Mouse (Mus musculus) c-Kit-positive CD71-negative TER-119-negative erythroid progenitor cells, embryonic 14.5 days (primary cell): ENCODE measurements at regions not wholly inside any gene's neighbourhood (a gene's known extent, or its start where the extent isn't known, plus 50 kb on each side); places are given as distances from the start of the nearest gene placed in this dataset.

Experiments used
- DNase-seq: peaks from one replicate; pipeline ENCODE4 v3.0.0-alpha.2; 2013; ENCODE audit warnings: low read depth

DNA sequence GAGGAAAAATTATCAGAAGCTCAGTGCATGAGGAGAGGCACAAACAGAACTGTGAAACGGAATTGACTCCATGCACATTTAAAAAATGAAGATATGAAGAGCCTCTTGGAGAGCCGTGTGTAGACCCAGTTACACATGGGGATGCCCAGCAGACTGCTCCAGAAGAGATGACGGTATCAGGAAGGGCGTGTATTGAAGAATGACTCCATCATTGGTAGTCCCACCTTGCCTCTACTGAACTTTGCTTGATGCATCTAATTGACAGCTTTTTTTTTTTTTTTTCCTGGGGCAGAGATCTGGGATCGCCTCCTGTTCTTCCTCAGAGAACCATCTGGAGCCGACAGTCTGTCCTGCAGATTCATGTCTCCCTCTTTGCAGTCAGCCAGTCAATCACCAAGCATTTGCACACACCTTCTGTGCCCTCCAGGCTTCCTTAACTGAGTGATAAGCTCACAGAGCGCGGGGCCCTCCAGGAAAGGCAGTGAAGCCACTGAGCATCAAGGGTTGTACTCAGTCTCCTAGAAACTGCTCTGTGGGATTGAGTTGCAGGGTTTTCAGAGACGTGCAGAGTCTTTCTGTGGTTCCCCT, 57.6 kb upstream of the D1Pas1 start:
- DNase-seq = no peak

DNA sequence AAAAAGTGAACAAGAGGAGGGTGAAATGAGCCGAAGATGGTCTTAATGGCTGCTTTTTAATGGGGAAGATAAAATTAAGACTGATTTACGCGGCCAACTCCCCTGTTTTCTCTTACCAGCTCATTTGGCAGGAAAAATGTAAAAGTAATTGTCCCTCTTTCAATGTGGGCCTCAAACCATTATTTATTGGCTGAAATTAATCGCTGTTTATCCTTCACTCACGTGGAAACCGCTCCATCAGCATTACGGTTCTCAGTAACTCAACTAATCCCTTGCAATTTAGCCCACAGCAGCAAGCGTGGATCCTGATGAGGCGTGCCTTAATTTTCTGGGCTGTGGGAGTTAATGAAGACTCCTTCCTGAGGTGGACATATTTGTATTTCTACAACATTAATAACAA, 58.1 kb upstream of the D1Pas1 start:
- DNase-seq = no peak

DNA sequence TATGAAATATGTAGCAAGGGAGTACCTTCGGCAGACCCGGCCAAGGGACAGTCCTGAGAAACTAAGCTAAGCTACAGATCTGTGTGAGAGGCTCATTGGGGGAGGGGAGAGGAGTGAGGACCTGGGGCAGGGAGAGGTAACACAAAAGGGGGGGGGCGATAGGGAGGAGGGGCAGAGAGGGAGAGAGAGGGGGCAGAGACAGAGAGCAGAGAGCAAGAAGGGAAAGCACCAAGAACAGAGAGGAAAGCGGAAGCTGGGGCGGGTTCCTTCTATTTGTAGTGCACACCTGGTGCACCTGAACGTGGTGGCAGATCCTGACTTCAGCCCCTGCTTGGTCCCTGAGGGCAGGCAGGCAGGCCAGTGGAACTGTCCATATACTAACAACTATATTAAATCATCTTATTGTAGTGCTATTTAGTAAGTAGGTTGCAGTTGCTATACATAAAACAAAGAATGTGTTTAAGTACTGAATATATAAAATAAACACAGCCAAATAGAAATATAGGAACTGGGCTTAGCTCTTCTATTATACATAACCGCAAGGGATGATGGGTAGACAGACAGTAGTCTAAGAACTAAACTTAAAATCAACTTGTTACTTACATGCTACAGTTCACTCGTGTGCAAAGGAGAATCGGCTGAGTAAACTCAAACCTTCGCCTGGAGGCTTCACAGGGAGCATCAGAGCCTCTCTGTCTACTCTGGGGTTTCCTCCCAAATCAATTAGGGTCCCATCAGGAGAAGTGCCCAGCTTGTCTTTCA, 59.6 kb upstream of the D1Pas1 start:
- no peak for DNase-seq

DNA sequence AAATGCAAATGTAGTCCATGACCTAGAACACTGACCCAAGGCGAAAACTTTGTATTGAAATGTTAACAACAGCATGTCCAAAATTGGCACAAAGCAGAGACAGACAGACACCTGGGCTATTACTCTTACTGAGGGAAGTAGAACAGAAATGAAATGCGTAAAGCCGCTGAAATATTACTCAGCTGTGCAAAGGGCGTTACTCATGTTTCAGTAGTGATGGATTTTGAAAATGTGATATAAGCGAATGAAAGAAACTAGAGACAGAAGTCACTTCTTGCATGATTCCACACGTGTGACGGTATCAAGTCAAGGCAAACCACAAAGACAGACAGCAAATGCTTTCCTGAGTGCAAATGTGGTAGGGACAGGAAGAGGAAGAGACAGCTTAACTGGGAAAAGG, 61.3 kb upstream of the D1Pas1 start:
- no peak for DNase-seq

DNA sequence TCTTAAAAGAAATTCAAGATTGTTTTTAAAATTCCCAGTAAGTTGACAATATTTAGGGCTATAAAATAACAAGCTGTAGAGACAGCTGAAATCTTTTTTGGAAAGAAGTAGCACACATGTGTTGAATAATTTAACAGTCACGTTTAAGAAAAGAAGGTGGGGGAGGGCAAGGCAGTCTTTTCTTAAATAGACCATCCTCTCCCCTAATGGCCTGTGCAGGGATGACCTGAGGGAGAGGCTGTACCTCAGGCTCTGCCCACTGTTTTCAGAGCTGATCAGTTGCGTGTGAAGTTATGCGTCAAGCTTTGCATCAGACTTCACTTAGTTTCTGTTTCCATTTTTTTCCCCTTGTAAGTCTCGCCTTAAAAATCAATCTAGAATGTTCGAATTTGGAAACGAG, 65.7 kb upstream of the D1Pas1 start:
- no peak for DNase-seq

DNA sequence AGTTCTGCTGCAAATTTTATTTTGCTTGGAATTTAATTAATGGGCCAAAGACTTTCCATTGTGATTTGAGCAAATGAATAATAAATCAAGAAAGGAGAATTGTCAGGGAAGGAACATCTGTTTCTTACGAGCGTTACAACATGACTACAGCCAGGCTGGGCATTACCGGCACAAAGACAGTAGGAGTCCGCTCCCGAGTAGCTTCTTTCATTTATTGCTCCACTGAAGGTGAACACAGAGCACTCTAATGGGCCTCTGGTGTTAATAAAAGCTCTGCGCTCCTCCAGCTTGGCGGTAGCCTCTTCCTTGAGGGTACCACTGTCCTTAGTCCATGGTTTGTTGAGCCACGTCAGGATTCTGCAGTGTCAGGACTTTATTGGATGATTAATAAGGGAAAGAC, 69.0 kb upstream of the D1Pas1 start:
- DNase-seq = no peak

DNA sequence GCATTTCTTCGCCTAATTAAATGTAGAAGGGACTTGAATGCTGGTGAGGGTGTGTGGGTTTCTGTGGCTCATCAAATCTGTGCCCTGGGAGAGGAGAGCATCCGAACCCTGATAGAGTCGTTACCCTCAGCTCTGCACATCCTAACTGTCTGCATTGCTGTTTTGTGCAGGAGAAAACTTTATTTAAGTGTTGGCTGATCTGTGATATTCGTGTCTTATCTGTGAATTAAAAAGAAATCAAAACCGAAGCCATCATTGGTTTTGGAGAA, 77.7 kb upstream of the D1Pas1 start:
- DNase-seq = no peak

DNA sequence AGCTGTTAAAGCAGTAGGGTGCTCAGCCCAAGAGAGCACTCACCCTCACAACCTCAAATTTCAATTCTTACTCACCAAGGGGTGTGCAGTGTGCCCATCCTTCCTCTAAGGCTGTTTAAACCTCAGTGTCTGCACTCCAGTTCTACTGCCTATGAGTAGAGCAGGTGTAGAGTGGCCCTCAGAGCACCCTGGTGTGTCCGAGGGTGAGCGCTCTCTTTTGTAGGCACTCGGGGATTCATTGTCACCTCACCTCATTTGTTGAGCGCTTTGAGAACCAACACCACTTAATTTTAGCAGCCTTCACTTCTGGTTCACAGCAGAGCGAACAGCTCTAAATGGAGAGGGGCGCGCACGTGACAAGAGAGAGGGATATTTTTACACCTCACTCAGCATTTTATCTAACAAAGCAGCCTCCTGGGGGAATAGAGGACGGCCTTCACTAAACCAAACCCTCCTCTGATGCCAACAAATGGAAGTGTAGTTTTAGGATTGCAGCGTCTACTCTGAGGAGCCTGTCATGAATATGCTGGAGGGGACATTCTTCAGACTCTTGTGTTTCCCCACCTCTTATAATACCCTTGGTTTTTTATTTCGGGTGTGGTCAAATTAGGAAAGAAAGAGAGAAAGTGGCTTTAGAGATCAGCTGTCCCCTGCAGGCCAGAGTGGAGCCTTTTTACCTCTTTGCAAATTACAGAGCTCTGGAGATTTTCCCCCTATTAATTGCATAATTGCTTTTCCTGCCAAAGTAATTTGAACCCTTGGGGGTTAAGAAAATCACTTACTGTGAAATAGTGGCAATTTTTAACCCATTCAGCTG, 78.2 kb upstream of the D1Pas1 start:
- no peak for DNase-seq

DNA sequence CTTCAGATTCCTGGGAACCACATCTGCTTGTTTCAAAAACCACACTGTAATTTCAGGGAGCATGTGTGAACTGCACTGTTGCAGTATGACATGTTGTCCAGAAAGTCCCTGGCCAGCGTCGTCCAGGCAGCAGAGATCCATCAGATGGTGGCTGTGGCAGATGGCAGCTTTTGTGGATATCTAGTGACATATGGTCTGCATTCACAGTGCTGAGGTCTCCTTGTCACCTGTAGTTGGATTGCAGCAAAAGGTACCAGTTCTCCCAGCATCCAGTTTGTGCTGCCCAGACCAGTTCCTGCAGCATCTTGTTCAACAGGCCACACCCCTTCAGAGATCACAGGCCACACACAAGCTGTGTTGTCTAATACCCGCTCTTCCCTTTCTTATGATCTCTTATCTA, 80.1 kb upstream of the D1Pas1 start:
- DNase-seq = no peak

DNA sequence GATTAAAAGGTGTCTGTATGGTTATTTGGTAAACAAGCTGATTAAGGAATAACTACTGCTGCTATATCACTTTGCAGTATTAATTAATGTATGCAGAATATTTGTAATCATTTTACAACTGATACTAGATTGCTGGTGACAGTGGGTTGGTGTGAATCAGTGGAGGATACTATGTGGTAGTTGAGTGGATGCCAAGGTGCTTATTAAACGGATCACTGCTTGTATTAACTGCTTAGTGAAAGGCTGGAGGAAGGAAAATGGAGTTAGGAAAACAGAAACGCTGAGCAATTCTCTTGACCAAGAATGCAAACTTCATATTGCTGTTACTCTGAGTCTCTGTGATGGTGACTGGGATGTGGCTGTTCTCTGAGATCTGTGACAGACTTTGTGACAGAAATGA, 86.8 kb upstream of the D1Pas1 start:
- no peak for DNase-seq

DNA sequence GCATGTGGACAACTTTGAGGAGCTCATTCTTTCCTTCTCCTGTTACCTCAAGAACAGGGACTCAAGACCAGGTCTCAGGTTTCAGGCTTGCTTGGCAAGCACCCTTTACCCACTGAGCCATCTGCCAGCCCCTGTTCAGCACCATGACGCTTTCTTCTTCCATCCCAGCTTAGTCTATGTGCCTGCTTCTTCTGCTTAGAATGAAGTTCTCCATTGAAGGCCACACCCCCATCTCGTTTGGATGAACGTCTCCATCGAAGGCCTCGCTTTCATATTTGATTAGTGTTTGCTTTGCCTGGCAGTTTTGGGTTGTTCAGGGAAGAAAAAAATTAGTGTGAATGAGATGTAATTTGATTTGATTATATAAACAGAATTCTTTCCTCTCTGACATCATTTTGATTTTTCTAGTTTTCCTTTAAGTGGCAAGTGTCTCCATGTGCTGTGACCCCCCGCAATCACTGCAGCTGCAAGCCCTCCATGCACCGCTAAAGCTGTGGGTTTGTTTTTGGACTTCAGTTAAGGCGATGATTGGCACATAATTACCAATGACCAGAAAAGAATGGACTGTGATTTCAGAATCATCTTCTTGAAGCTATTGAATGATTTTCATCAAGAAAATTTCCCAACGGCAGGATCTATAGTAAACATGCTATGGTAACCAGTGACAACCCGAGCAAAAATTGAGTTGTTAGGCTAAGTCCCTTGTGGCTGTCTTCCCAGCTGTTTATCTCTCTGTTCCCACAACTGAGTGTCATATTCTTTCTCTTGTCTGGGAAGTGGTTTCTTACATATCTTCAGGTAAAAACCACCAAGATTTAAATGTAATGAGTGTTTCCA, 106.4 kb upstream of the D1Pas1 start:
- DNase-seq = no peak

DNA sequence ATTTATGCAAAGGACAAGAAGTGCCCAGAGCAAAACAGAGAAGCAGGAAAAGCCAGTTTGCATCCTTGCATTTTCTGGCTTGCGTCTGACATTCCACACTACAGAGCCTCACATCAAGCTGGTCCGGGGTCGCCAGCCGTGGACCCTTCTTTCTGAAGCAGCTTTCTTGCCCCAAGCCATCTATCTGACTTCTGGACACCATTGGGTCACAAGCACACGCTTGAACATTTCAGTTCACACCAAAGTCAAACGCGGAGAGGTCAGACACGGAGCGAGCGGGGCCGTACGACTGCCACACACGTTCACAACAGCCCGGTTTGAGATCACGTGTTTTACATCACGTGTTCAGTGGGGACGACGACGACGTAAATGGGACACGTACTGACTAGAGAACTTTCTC, 108.9 kb upstream of the D1Pas1 start:
- DNase-seq = no peak

DNA sequence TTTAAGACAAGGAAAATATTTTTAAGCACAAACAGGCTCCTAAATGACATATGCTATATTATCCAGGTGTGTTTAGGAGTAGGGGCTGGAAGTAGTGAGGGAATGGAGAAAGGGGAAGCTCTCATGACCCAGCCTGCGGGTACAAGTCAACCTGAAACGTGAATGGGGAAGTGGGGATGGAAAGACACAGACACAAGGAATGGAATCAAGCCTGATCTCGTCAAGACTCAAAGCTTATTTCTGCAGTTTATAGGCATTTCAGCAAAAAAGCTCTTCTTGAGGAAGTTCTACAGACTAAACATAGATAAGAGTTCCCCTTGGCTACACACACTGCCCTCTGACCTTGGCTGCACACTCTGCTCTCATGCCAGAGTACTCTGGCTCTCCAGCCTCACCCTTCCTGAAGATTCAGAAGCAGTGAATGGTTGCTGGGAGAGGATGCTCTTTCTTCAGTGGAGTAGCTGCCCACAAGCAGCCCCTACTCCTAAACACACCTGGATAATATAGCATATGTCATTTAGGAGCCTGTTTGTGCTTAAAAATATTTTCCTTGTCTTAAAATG, 106.4 kb upstream of the Rrp15 start:
- DNase-seq = no peak

DNA sequence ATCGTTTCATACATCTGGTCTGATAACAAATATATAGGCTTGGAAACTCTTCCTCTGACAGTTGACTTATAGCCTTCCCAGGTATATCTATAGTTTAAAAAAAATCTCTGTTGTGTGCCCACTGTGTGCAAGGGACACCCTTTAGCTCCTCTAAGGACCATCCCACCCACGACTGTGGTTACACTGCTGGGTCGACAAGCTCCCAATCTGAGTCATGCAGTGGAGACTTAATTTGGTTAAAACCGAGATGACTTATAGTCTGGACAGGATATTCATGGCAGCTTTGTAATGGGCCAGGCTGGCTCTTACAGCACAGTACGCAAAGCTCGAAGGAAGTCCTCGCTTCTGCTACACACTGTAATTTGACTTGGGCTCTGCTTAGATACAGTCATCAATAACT, 96.1 kb upstream of the Rrp15 start:
- no peak for DNase-seq

DNA sequence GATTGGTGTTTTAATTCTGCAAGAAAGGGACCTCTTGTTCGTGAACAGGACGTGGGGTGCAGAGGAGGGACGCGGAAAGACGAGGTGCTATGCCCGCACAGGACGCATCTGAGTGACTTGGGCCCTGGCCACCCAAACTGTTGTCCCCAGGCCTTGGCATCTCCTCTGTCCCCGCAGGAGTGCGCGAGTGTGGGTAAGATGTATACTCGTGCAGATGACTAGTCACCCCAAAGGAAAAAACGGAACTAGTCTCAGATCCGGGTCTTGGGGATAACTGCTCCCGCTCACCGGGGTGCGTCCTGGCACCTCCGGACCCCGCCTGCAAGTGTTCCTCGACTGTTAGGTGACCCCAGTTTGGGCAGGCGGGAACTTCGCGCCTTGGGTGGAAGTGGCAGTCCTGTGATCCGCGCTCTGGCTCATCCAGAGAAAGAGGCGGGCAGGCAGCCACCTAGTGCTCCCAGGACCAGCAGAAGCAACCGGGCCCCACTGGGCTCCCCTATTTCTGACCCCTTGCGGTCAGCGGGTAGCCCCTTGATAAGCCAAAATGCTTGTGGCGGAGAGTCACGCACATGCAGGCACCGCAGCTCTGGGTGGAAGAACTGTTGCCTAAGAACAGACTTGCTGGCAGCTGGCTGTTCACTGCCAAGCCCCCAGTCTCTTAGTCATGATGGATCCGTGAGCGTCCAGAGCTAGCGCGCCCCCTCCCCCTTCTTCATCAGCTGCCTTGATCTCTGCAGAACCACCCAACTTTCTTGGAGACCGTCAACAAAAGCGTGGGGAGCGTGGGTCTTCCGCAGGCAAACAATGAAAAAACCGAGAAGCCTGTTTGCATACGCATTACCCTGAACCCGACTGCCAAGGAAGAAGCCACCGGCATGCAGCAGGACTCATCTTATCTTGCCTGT, 85.0 kb upstream of the Rrp15 start:
- DNase-seq = no peak

DNA sequence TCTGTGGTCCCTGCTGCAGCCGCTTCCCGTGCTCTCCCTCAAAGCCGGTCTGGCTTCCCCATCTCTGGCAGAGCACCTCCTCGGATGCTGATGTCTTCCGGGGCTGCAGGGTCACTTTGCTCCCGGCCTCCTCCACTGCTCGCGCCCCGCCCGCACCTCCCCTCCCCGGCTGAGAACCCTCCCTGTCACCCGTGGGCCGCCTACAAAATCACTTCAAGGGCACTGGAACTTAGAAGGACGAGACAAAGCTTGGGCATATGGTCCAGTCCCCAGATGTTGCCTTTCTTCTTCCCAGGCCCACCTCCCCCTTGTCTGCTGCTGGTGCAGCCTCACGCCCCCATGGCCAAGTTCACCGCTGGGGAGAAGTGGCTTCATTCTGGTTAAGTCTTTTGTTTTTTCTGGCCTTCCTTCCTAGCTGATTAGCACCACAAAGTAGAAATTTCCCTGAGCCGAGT, 84.3 kb upstream of the Rrp15 start:
- DNase-seq = no peak

DNA sequence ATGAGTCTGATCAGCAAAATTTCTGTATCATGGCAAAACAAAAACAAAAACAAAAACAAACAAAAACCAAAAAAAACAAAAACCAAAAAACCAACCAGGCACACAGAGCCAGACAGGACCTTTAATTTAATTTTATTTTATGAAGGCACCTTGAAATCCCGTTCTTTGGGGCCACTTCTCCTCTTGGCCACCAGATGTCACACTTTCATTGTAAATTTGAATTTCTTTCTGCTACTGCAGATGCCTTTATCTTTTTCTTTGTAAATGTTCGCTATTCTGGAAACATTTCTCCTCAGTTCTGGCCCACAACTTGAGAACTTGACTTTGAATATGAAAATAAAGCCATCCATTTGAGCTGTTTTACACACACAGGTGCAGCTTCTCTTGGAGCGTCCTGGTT, 78.6 kb upstream of the Rrp15 start:
- DNase-seq = peak; percentile 14

DNA sequence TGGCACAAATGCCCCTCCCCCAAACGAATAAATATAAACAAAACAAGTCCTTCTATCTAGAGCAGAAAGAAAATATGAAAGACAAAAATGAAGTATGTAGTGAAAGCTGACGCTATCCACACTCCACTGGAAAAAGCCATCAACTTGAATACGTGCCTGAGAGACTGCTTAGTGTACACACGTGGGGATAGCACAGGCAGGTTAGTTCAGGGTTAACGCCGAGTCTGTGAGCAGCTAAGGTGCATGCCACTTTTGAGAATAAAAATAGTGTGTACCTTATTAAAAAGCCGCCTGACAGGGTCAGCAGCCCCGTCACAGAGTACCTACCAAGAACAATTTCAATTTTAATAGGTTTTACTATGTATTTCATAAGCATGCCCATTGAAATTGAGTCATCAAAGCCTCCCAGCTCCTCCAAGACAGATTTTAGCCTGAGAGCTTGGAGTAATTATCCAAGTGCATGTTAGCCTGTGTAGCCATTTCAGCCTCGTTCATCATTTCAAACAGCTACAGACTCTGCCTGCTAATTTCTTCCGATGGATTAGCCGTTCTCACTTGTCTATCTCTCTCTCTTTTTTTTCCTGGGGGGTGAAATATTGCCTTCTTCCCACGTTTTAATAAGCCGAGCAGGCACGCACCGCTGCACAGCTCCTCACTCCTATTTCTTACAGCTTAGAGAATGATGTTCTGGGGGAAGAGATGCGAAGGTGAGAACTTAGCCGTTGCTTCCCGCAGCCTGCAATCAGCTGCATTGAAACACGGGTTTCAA, 59.2 kb upstream of the Rrp15 start:
- DNase-seq = no peak

DNA sequence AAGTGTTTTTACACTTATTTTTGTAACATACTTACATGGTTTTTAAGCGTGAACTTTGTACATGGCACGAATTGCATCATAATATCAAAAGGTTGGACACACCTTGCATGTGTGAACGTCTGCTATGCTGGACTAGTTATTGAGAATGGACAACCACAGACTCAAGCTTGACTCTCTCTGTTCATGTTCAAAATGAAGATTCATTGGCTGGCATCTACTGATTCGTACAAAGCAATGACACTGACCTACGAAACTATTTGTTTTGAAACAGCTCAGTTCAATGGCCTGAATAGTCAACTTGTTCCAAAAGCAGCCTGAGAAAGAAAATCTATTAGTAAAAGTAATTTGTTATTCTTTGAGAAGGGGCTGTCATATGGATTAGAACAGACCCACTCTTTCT, 55.3 kb upstream of the Rrp15 start:
- DNase-seq = no peak
